Mouse (Mus musculus) hematopoietic stem cell, adult 5-6 weeks (primary cell): ENCODE results near the gene Magohb. TPM values are rescaled to one million over a fixed set of nuclear protein-coding genes. Genes with fewer than 3 reads are reported as not detected.

Experiments used
- ATAC-seq, 2 experiments: fragments of 125-278 bp in 1 of 2; replicated peaks in 1 of 2; 2 replicates each; pipeline ENCODE4 v1.8.0; 2016 to 2017; ENCODE audit warnings: inconsistent platforms in 2 of 2, mild to moderate bottlenecking in 2 of 2, moderate number of reproducible peaks in 2 of 2, low read depth in 1 of 2, moderate TSS enrichment in 1 of 2; ENCODE audit not compliant: low FRiP score in 2 of 2, poor library complexity in 2 of 2, severe bottlenecking in 2 of 2, insufficient read depth in 1 of 2, low TSS enrichment in 1 of 2
- total RNA-seq: library from RNA; stranded (forward); fragments of 172-1452, 232-1000 nt; gene quantifications from 2 replicates; pipeline ENCODE4 v1.2.3, GENCODE M21; 2017

Gene Magohb
- total RNA-seq, 1 experiment from 2014 or later, result 23.7 TPM

DNA sequence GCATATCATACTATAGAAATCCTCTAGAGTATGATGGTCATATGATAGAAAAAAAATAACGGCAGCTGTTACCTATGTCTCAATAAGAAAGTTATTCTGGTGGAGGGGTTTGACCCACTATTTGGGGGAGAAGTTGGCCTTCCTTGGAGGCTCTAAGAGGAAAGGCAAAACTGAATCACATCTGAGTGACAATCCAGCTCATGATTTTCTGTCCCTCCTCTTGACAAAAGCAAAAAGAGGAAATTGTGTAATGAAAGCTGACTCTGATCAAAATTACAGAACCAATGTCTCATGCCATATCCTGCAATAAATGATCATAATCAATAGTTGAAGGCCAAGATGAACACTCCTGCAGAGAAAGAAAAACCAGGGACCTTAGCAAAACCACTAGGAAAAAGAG, 20.7 kb downstream of the Magohb start:
- ATAC-seq, result no peak

GRCm38 (mm10) chr6:131270312-131270711, 22.7 kb downstream of the Magohb start:
- no peak for ATAC-seq

DNA sequence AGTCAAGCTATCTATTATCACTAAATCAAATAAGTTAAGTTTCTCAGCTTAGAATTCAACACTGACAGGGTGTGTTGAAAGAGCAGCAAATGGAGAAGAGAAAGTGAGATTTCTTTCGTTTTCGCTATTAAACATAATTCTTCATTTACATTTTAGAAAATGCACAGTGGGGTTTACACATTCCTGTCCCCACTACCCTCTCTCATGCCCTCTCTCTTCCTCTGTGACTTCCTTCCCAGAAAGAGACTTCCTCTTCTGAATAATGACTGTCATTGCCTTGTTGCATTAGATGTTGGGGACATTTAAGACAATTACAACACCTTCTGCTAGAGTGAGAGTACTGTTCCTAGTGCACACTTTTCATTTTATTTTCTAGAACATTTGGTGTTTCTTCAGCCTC, 23.4 kb downstream of the Magohb start:
- ATAC-seq, result peak; percentile 81 to 94; a peak in 3 of 4 replicates

DNA sequence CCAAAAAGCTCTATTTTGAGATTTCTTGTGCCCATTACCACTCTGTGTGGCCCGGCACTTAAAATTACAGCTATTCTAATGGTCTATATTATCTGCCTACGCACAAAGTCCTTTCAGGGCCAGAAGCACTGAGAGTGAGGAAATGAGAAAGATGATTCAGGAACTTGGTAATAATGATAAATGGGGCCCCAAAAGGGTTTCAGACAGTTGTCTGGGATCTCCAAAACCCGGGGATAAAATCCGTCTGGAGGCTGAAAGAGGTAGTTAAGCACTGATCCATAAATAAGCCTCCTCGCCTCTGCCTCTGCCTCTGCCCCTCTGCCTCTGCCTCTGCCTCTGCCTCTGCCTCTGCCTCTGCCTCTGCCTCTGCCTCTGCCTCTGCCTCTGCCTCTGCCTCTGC, 28.9 kb downstream of the Magohb start:
- no peak for ATAC-seq

DNA sequence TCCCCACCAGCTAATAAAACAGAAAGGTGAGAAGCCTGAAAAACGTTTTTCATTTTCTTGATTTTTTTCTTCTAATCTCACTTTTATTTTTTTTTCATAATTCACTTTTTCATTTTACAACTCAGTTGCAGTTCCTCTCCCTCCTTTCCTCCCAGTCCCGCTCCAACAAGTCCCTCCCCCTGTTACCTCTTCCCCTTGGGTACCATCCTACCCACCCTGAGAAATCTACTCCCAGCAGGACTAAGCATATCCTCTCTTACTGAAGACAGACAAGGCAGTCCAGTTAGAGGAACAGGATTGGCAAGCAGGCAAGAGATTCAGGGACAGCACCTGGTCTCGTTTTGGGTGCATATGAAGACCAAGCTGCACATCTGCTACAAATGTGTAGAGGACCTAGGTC, 30.3 kb downstream of the Magohb start:
- ATAC-seq, result no peak

GRCm38 (mm10) chr6:131262009-131262408, 31.0 kb downstream of the Magohb start:
- no peak for ATAC-seq

GRCm38 (mm10) chr6:131247206-131247605, 45.8 kb downstream of the Magohb start, which contains the start of gene Klra2:
TSS of gene Klra2 (minus strand) at chr6:131247362.
- peak; percentile 71 to 93; a peak in 2 of 4 replicates for ATAC-seq

DNA sequence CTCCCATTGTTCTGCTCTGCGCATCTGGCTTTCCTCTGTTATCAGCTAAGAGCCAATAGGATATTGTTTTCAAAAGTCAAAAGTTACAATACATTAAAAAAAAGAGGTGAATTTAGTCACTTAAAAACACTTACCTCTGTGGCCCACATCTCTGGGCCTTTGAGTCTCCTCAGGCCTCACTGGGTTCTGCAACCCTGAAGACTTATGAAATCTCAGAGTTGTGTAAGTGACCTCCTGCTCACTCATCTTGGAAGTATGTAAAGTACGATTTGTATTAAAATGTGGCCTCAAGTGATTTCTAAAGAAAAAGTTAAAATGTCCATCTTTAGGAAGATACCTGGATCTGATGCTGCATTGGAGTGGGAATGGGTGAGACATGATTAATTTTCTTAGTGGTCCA, 48.0 kb downstream of the Magohb start:
- ATAC-seq, result peak in 1 of 2 experiments; percentile 65; a peak in 1 of 4 replicates

Other genes with a start within 250 kb of the Magohb start
- gene Klra2, start 45.9 kb downstream of the Magohb start, total RNA-seq, result 3.6 and 9.0 TPM in 2 replicates
- gene Styk1, start 60.4 kb upstream of the Magohb start, total RNA-seq, result 1.1 TPM in 1 of 2 replicates, not detected in the other
- gene Ybx3, start 95.2 kb upstream of the Magohb start, total RNA-seq, result 303 and 379 TPM in 2 replicates
- gene 5430401F13Rik, start 193.2 kb upstream of the Magohb start, total RNA-seq, result not detected in 2 replicates
- gene Gm6619, start 193.2 kb upstream of the Magohb start, total RNA-seq, result not detected in 2 replicates